Mouse (Mus musculus) stomach, embryonic 14.5 days (tissue): ENCODE data around the gene Rpl35. TPM values are rescaled to one million over a fixed set of nuclear protein-coding genes. Genes with fewer than 3 reads are reported as not detected.
"Not testable (repeated sequence)": the region's sequence is repeated elsewhere in the genome, so short reads cannot be mapped to it uniquely, and the experiment has no call there.

ENCODE experiments used
- ATAC-seq: fragments of 200-750 bp; cut with Nextera tagmentation; 2 replicates; pipeline ENCODE4 v1.8.0; 2017; ENCODE audit warnings: low read depth, moderate TSS enrichment; ENCODE audit not compliant: insufficient number of reproducible peaks, insufficient read depth, low FRiP score
- H3K27ac ChIP-seq: fragments of 300-500 bp; sonication (generic); 2 replicates; pipeline ENCODE4 v1.5.1; 2014; ENCODE audit warnings: mild to moderate bottlenecking, low read length, moderate library complexity, mixed read lengths
- H3K27me3 ChIP-seq: fragments of 300-500 bp; sonication (generic); 2 replicates; pipeline ENCODE4 v1.6.1; 2014; ENCODE audit warnings: low read length, control low read depth, mixed read lengths; ENCODE audit not compliant: control insufficient read depth, insufficient read depth
- H3K36me3 ChIP-seq: fragments of 300-500 bp; sonication (generic); 2 replicates; pipeline ENCODE4 v1.6.1; 2014; ENCODE audit warnings: mild to moderate bottlenecking, control low read depth, low read length, moderate library complexity, mixed read lengths; ENCODE audit not compliant: control insufficient read depth, insufficient read depth
- H3K4me1 ChIP-seq: fragments of 300-500 bp; sonication (generic); 2 replicates; pipeline ENCODE4 v1.6.1; 2014; ENCODE audit warnings: low read length, control low read depth, mixed read lengths; ENCODE audit not compliant: control insufficient read depth, insufficient read depth
- H3K4me2 ChIP-seq: fragments of 300-500 bp; sonication (generic); replicated peaks from 2 replicates; pipeline ENCODE4 v1.6.1; 2014; ENCODE audit warnings: low read depth, low read length, control low read depth
- H3K4me3 ChIP-seq: fragments of 300-500 bp; sonication (generic); 2 replicates; pipeline ENCODE4 v1.5.1; 2014; ENCODE audit warnings: low read depth, low read length, control low read depth
- H3K9ac ChIP-seq: fragments of 300-500 bp; sonication (generic); replicated peaks from 2 replicates; pipeline ENCODE4 v1.6.1; 2014; ENCODE audit warnings: low read depth, mild to moderate bottlenecking, control low read depth, low read length, moderate library complexity, mixed read lengths
- H3K9me3 ChIP-seq: fragments of 300-500 bp; sonication (generic); 2 replicates; pipeline ENCODE4 v1.6.1; 2016; ENCODE audit warnings: low read depth, low read length, control low read depth; ENCODE audit not compliant: control insufficient read depth
- WGBS: fragments of 180-500 bp; shearing (Covaris S2); extraction: QIAGEN DNeasy Blood & Tissue Kit; methylation state at CpG from one replicate; pipeline ENCODE4 v1.1.7; 2014; 5-methylcytosine and 5-hydroxymethylcytosine counted together
- polyA plus RNA-seq: library from polyadenylated mRNA; unstranded; fragments of >200 nt; fragmentation: Nextera tagmentation; extraction: Ambion mirVana; gene quantifications from 2 replicates; pipeline ENCODE4 v1.2.1, GENCODE M21; 2014

Gene Rpl35
- polyA plus RNA-seq, 1 experiment from 2014 or later: 1,116 TPM

GRCm38 (mm10) chr2:39010144-39010543 is 4.7 kb upstream of the Rpl35 start:
- Histone ChIP-seq H3K4me1 (peaks cover 18% of the 10 kb centered on the region; the same call in 1 of the 2 replicates), H3K36me3 (peaks cover 27% of the 10 kb centered on the region)
- H3K27ac ChIP-seq, H3K4me2 ChIP-seq, H3K4me3 ChIP-seq, H3K9me3 ChIP-seq, H3K27me3 ChIP-seq, H3K9ac ChIP-seq, ATAC-seq: not testable (repeated sequence)
- 92% methylated on average over 5 of the region's 5 CpGs for WGBS

- Histone ChIP-seq H3K9me3 (no peaks in the 10 kb centered on the region), H3K36me3 (peaks cover 15% of the 10 kb centered on the region), H3K27me3 (no peaks in the 10 kb centered on the region), H3K4me1 (peaks cover 19% of the 10 kb centered on the region; the same call in 1 of the 2 replicates), H3K9ac (peak overlapping the region; percentile 90), H3K27ac (peak overlapping the region; percentile 94), H3K4me2 (peak overlapping the region; percentile 95), H3K4me3 (peak overlapping the region; percentile 93)
- 12% methylated on average over 3 of the region's 3 CpGs for WGBS
- ATAC-seq: no peak
Measured at GRCm38 (mm10) chr2:39008954-39009365, 3.5 kb upstream of the Rpl35 start.

- peak overlapping the region; percentile 95 for H3K4me2 ChIP-seq
- H3K4me1 ChIP-seq: peaks cover 24% of the 10 kb centered on the region
- peak overlapping the region; percentile 90 for H3K9ac ChIP-seq
- peak; percentile 48 for ATAC-seq
- H3K27ac ChIP-seq: peak overlapping the region; percentile 94
- no peaks in the 10 kb centered on the region for H3K27me3 ChIP-seq
- H3K36me3 ChIP-seq: peaks cover 15% of the 10 kb centered on the region
- no peaks in the 10 kb centered on the region for H3K9me3 ChIP-seq
- under 1% methylated on average over 23 of the region's 25 CpGs for WGBS
- peak overlapping the region; percentile 93 for H3K4me3 ChIP-seq
Measured at GRCm38 (mm10) chr2:39008350-39008851, 3.0 kb upstream of the Rpl35 start.

DNA sequence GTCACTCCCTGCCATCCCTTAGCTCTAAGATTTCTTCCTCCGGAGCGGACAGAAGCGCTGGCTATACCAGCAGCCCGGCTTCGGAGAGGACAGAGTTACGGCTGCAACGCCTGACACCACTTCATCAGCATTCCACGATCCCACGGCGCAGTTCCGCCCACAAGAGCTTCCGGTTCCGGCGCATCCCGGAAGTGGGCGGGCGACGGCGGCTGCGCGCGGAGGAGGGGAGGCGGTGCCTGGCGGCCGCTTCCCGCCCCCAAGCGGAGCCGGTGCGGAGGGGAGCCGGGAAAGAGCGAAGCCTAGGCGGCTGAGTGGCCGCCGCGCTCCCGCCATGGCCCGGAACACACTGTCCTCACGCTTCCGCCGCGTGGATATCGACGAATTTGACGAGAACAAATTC is 2.4 kb upstream of the Rpl35 start:
- no peaks in the 10 kb centered on the region for H3K9me3 ChIP-seq
- peak overlapping the region; percentile 93 for H3K4me3 ChIP-seq
- H3K27ac ChIP-seq: peak overlapping the region; percentile 94
- H3K4me2 ChIP-seq: peak overlapping the region; percentile 95
- peaks cover 15% of the 10 kb centered on the region for H3K36me3 ChIP-seq
- under 1% methylated on average over 44 of the region's 44 CpGs for WGBS
- H3K4me1 ChIP-seq: peaks cover 30% of the 10 kb centered on the region
- no peaks in the 10 kb centered on the region for H3K27me3 ChIP-seq
- peak overlapping the region; percentile 90 for H3K9ac ChIP-seq
- ATAC-seq: peak; percentile 89

GRCm38 (mm10) chr2:39006149-39006730 is 816 bp upstream of the Rpl35 start:
- no peaks in the 10 kb centered on the region for H3K27me3 ChIP-seq
- WGBS: 90% methylated on average over 14 of the region's 14 CpGs
- peaks cover 31% of the 10 kb centered on the region for H3K4me1 ChIP-seq
- peak overlapping the region; percentile 77 for H3K4me3 ChIP-seq
- H3K27ac ChIP-seq: no peak overlapping the region
- H3K36me3 ChIP-seq: peaks cover 25% of the 10 kb centered on the region
- no peak for ATAC-seq
- H3K9ac ChIP-seq: no peak overlapping the region
- H3K9me3 ChIP-seq: no peaks in the 10 kb centered on the region
- peak overlapping the region; percentile 94 for H3K4me2 ChIP-seq

DNA sequence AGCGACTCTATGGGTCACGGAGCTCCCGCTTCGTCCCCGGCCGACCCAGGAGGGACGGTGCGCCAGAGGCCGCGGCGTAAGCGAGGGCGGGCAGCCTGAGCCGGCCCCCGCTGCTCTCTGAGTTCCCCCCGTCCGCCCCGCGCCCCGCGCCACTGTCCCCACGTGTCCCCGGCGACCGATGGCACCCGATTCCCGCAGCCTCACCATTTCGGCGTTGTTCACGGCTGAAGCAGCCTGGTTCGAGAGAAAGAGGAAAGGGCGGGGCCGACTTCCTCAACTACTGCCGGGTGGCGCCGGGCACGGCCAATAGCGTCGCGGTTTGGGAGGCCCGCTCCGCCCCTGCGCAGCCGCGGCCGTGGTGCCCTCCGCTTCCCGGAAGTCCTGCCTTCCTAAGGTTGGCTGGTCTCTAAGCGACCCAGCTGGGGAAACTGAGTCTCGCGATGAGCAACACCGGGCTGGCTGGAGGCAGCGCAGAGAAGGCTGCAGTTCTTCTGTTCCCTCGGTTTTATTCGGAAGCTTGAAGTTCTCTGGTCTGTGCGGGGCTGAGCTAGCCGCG is 466 bp downstream of the Rpl35 start, which contains the start of gene Arpc5l:
TSS of gene Arpc5l (plus strand) at position 469 of the 556 bp plus-strand sequence.
- WGBS: under 1% methylated on average over 58 of the region's 58 CpGs
- Histone ChIP-seq H3K4me1 (peaks cover 31% of the 10 kb centered on the region), H3K4me2 (peak within 1 kb of the TSS; percentile 94), H3K9me3 (no peaks in the 10 kb centered on the region), H3K27me3 (no peaks in the 10 kb centered on the region), H3K9ac (peak within 1 kb of the TSS; percentile 92), H3K36me3 (peaks cover 38% of the 10 kb centered on the region), H3K27ac (peak within 1 kb of the TSS; percentile 83), H3K4me3 (peak within 1 kb of the TSS; percentile 77)
- ATAC-seq: peak; percentile 85

DNA sequence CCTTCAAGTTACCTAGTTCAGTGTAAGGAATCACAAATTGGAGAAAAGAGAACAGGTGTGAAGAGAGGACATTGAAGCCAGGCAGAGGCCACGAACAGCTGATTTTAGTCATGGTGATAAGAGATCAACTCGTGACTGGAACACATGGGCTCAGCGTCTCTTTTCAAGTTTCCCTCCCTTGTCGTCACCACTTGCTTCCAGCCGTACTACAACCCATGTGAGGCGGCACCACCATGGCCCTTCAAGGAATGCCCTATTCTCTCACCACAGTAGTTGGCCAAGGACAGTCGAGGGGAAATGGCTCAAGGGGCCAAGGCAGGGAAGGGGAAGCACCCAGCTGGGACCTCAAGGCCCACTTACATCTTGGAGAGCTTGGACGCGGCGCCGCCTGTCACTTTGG is 1.1 kb downstream of the Rpl35 start:
- Histone ChIP-seq H3K4me2 (peak overlapping the region; percentile 94), H3K9me3 (no peaks in the 10 kb centered on the region), H3K4me1 (peaks cover 27% of the 10 kb centered on the region), H3K4me3 (peak overlapping the region; percentile 77), H3K27ac (peak overlapping the region; percentile 83; the same call in 1 of the 2 replicates), H3K36me3 (peaks cover 42% of the 10 kb centered on the region), H3K9ac (peak overlapping the region; percentile 92), H3K27me3 (no peaks in the 10 kb centered on the region)
- no peak for ATAC-seq
- under 1% methylated on average over 11 of the region's 11 CpGs for whole genome bisulfite sequencing

DNA sequence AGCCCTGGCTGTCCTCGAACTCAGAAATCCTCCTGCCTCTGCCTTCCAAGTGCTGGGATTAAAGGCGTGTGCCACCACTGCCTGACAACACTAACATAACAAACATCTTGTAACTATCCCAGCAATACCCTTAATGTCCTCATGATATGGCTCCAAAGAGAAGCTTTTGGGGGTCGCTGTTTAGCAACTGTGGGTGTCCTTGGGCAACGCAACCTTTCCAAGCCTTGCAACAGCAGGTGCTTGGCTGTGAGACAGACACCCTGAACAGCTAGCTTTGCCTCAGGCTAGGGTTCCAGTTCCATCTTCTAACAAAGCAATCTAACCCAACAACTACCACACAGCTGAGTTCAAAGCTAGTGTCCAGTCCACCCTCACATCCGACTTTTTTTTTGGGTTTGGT is 1.9 kb downstream of the Rpl35 start:
- H3K4me3 ChIP-seq: peak overlapping the region; percentile 77
- H3K9ac ChIP-seq: peak overlapping the region; percentile 92; the same call in 1 of the 2 replicates
- no peaks in the 10 kb centered on the region for H3K9me3 ChIP-seq
- H3K4me2 ChIP-seq: peak overlapping the region; percentile 94
- no peaks in the 10 kb centered on the region for H3K27me3 ChIP-seq
- no peak for ATAC-seq
- peaks cover 24% of the 10 kb centered on the region for H3K4me1 ChIP-seq
- no peak overlapping the region for H3K27ac ChIP-seq
- 63% methylated on average over 5 of the region's 5 CpGs for WGBS
- peaks cover 42% of the 10 kb centered on the region for H3K36me3 ChIP-seq
